Mouse (Mus musculus) 3T3-L1 (cell line): ENCODE measurements at regions not wholly inside any gene's neighbourhood (a gene's known extent, or its start where the extent isn't known, plus 50 kb on each side); places are given as distances from the start of the nearest gene placed in this dataset.
A peak's percentile ranks its signal among the peaks of the same experiment; 100 is the strongest.

Source experiments
- DNase-seq: peaks from one replicate; pipeline ENCODE4 v3.0.0-alpha.2; 2015; ENCODE audit warnings: low read depth, low spot score

GRCm38 (mm10) chr2:117811931-117812330, 299.7 kb upstream of the Thbs1 start:
- peak; percentile 71 for DNase-seq

DNA sequence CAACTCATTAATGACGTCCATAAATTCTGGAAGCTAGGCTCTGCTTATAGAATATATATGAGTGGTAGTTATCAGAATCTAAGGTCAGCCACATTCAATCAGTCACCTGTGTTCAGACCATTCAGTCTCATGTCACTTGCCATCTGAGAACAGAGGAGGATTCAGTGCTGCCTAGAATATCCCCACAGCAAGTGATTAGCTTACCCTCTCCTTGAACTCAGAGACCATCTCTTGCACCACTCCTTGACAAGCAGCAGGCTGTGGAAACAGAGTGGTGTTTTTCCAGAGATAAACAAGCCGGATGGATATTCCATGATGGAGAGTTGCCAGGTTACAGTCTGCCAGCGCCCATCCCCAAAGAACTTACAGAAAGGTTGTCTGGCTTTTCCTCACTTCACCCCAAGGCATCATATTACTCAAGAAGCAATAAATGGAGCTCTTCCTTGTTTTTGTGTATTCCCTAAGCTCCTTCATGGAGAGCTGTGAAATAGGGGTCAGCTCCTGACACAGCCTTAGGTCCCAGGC, 291.9 kb upstream of the Thbs1 start:
- DNase-seq = no peak

DNA sequence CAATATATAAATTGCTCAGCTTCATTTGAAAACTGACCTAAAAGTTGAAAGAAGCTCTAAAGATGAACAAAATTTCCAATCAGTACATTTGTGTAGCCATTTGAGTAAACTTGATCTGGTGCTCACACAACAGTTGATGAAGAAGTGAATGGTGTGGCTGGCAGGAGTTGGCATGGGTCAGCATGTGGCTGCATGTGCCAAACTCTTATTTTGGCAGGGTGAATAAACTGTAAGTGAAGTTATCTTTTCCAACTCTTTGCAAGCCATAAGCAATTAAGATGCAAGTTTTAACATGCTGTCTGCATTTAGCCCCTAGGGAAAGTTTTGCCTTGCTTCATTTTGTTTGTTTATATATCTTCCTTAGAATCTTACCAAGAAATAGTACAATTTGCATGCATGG, 291.0 kb upstream of the Thbs1 start:
- DNase-seq = peak; percentile 27

- no peak for DNase-seq
These were observed 286.6 kb upstream of the Thbs1 start for GRCm38 (mm10) chr2:117825088-117825487.

GRCm38 (mm10) chr2:117827278-117827677, 284.4 kb upstream of the Thbs1 start:
- DNase-seq = no peak

DNA sequence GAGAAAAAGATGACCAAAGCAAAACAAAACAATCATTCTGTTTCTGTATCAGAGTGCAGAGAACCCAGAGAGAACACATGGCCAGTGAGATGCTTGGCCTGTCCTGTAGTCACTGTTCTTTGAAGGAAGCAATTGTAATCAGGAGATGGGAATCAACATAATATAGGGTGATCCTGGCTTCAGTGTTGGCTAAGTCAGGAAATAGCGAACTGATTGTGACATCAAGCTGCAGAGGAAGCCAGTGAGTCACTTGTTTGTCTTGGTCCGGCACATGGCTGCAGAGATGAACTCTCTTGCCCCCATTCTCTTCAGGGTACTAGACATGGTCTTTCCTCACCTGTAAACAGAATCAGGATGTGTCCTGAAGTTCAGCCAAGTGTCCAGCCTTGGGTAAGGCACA, 273.3 kb upstream of the Thbs1 start:
- peak; percentile 89 for DNase-seq

GRCm38 (mm10) chr2:117840406-117840805, 271.3 kb upstream of the Thbs1 start:
- peak; percentile 92 for DNase-seq

- no peak for DNase-seq
These were observed 269.2 kb upstream of the Thbs1 start for GRCm38 (mm10) chr2:117842309-117842986.

DNA sequence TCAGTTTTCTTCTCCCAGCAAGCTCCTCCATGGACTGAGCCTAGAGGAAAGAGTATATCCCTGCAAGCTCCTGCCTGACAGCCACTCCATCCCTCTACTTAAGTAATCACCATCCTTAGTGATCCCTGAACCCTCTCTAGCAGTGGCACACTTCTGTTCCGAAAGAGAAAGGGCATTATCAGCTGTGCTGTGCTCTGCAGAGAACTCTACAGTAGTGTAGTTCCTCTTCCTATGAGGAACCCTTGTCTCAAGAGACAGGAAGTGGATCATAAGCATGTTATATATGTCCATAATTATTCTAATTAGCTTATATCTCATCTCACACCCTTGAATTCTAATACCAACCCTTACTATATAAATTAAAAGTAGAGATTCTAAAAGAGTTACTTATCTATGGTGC, 259.2 kb upstream of the Thbs1 start:
- no peak for DNase-seq

DNA sequence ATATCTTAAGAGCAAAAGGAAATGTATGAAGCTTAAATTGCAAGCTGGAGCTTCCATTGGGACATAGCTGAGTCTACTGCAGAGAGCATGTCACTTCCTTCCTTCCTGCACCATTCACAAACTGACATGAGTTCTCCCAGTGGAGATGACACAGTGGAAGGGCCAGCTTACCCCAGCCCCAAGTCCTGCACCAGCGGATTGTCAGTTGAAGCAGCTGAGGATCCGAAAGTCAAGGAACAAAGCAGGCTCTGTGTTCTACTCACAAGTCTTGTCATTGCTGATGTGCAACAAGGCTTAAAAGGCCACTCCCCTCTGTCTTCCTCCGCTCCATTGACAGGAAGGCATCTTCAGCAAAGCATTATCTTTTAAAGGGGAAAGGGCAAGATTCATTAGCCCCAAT, 249.4 kb upstream of the Thbs1 start:
- no peak for DNase-seq

- peak; percentile 54 for DNase-seq
These were observed 246.6 kb upstream of the Thbs1 start for GRCm38 (mm10) chr2:117865119-117865518.

- DNase-seq = peak; percentile 52
These were observed 244.7 kb upstream of the Thbs1 start for GRCm38 (mm10) chr2:117866946-117867345.

GRCm38 (mm10) chr2:117867409-117867808, 244.3 kb upstream of the Thbs1 start:
- DNase-seq = peak; percentile 81

DNA sequence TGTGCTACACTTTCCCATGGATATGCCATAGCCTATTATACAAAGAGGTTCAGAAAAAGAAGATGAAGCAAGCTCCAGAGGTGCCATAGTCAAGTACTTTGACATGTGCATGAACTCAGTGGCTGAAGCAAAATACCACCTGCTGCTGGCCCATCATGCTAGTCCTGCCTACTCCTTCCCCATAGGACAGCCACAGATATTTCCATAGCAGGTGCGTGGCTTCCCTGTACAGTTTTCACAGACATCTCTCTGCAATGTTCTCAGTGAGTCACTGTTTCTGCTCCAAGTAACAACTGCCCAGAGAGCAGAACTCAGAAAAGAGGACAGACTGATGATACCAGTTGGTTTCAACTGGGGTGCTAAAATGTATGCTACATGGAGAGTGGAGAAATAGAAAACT, 242.8 kb upstream of the Thbs1 start:
- DNase-seq = no peak

DNA sequence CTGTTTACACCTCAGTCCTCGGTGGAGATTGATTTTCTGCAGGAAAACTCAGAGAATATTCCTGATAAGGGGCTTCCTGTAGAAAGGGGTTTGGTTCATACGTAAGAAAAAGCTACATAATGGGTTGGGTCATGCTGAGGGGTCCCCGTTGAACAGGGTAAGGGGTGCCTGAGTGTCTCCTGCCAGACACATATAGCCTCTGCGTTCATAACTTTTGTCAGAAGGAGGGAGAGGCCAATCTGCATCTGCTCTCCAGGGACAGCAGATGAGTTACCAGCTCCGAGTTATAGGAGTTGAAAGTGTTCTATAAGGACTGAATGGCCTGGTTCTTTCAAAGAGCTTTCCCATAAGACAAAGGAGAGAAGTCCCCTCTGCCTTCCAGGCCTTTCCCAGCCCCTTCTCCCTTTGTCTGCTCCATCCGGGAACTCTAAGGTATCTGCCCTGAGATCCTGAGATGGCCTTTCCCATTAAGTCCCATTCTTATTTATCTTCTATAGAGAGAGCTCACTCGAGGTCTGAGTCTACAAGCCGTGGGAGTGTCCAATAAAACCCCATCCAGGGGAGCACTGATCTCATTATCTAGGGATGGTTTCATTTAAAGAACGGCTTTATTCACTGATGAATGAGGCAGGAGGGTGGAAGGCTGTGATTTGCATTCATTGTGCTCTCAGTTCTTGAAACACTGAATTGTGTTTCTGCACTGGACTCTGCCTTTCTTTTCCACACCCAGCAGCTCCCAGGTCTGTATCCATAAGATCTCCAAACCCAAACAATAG, 240.0 kb upstream of the Thbs1 start:
- DNase-seq = no peak

DNA sequence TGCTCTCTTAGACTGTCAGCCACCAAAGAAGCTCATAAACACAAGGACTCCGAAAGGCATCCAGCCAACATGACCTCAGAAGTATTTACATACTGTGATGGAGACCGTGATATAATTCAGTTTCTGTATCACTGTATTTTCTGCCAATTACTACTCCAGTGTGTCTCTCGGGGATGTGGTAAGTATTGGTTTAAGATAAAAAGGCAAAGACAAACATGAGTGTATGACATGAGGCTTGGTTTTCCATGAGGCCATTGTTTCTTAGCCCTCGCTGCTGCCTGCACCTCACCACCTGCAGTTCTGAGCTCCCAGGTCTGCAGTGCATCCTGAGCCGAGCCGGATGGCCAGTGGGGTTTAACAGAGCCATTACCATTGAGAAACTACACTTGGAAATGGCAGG, 233.9 kb upstream of the Thbs1 start:
- no peak for DNase-seq

- DNase-seq = peak; percentile 83
These were observed 229.5 kb upstream of the Thbs1 start for GRCm38 (mm10) chr2:117882136-117882535.

GRCm38 (mm10) chr2:117882890-117883289, 228.8 kb upstream of the Thbs1 start:
- no peak for DNase-seq

- DNase-seq = peak; percentile 36
These were observed 225.2 kb upstream of the Thbs1 start for GRCm38 (mm10) chr2:117886516-117886915.

GRCm38 (mm10) chr2:117901311-117901710, 210.4 kb upstream of the Thbs1 start:
- peak; percentile 52 for DNase-seq

- peak; percentile 79 for DNase-seq
These were observed 208.8 kb upstream of the Thbs1 start for GRCm38 (mm10) chr2:117902837-117903236.

DNA sequence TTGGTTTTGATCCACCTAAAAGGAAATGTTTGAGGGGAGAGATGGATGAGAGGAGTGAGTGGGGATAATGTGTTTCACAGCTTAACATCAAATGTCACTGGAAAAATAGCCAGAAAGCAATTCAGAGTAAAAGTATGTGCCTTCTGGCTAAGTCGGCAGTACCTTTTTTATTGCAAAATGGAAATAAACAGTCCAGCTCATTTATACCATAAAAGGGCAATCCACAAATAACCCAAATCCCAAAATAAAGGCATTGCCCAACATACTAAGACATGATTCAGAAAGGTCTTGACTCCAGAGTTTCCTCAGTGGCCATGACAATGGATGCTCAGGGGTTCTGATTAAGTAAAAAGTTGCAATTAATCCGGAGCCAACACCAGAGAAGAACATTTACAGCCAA, 208.0 kb upstream of the Thbs1 start:
- peak; percentile 82 for DNase-seq

DNA sequence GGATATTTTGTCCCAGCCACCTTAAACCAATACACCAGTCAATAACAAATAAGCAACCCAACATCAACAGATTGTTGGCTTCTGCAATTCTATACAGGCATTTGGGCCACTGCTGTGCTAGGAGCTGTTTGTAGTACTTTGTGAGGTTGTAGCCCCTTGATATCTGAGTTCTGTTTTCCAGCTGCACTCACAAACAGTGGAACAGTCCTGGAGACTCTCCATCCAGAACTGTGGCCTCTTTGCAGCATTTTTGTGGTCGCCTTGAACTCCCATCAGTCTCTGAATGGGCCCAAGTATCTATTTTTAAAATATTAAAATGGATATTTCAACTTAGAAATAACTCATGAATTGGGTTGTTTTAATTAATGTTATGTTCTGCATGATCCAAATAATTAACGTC, 205.2 kb upstream of the Thbs1 start:
- peak; percentile 53 for DNase-seq
